Comparison of ENCODE assay signal across 8 mouse cellular contexts in genomic region chr7:98141206-98141605, GRCm38 (mm10). TPM values are rescaled to one million over a fixed set of nuclear protein-coding genes. Genes with fewer than 3 reads are reported as not detected.
DNase-seq lines count a peak whose midpoint lies in the region; ATAC-seq and TF ChIP-seq lines count a peak whose summit lies in the region.
"Had no signal": no experiment of that assay in that cellular context is flagged by ENCODE, and none has a peak within 500 bp of the region (broad histone marks: within the 10 kb centered on the region; RNA-seq: fewer than 3 reads in every experiment).

No protein-coding gene starts in this region.

- TF ChIP-seq CTCF in midbrain, postnatal 0 days (IDR thresholded peaks at IDR 0.05), result peak; percentile 51

- H3K9me3 ChIP-seq in kidney, embryonic 14.5 days (ENCODE audit: control insufficient read depth, low read length), result no peaks in the 10 kb centered on the region
- H3K9me3 ChIP-seq in kidney, embryonic 15.5 days (replicated peaks), result no peaks in the 10 kb centered on the region
- no peaks in the 10 kb centered on the region for H3K9me3 ChIP-seq in midbrain, postnatal 0 days (ENCODE audit: low read length)
- H3K9me3 ChIP-seq: limb, embryonic 13.5 days had no signal

- H3K36me3 ChIP-seq in kidney, embryonic 14.5 days (ENCODE audit: control insufficient read depth, insufficient read depth, low read length), result no peaks in the 10 kb centered on the region
- no peaks in the 10 kb centered on the region for H3K36me3 ChIP-seq in kidney, embryonic 15.5 days
- peaks cover 6% of the 10 kb centered on the region; the same call in 1 of the 2 replicates for H3K36me3 ChIP-seq in midbrain, postnatal 0 days (ENCODE audit: insufficient read depth, low read length)
- H3K36me3 ChIP-seq: limb, embryonic 13.5 days had no signal

- WGBS in kidney, embryonic 14.5 days, result 61% methylated on average over 3 of the region's 3 CpGs
- 63% methylated on average over 3 of the region's 3 CpGs for WGBS in kidney, embryonic 15.5 days
- 55% methylated on average over 3 of the region's 3 CpGs for WGBS in midbrain, postnatal 0 days

- ATAC-seq in kidney, embryonic 14.5 days (ENCODE audit: low FRiP score, low TSS enrichment), result no peak
- ATAC-seq in kidney, embryonic 15.5 days (replicated peaks; ENCODE audit: low FRiP score), result no peak
- ATAC-seq in midbrain, postnatal 0 days (ENCODE audit: low FRiP score), result no peak

- peaks cover 19% of the 10 kb centered on the region for H3K4me1 ChIP-seq in kidney, embryonic 14.5 days (ENCODE audit: control insufficient read depth, insufficient read depth, low read length)
- peaks cover 52% of the 10 kb centered on the region for H3K4me1 ChIP-seq in kidney, embryonic 15.5 days
- no peaks in the 10 kb centered on the region for H3K4me1 ChIP-seq in midbrain, postnatal 0 days (ENCODE audit: insufficient read depth, low read length)

- no peak overlapping the region for H3K27ac ChIP-seq in kidney, embryonic 14.5 days (ENCODE audit: low read depth, low read length)
- H3K27ac ChIP-seq in kidney, embryonic 15.5 days, result peak overlapping the region; percentile 86
- H3K27ac ChIP-seq in midbrain, postnatal 0 days (ENCODE audit: low read depth, low read length), result no peak overlapping the region
- H3K27ac ChIP-seq: limb, embryonic 13.5 days had no signal

- no peak overlapping the region for H3K4me2 ChIP-seq in kidney, embryonic 14.5 days (replicated peaks; ENCODE audit: low read depth, low read length)
- no peak overlapping the region for H3K4me2 ChIP-seq in kidney, embryonic 15.5 days
- no peak overlapping the region for H3K4me2 ChIP-seq in midbrain, postnatal 0 days (ENCODE audit: low read depth, low read length, poor library complexity, severe bottlenecking)
- H3K4me2 ChIP-seq: limb, embryonic 13.5 days had no signal

- no peak overlapping the region for H3K4me3 ChIP-seq in kidney, embryonic 14.5 days (ENCODE audit: low read length)
- H3K4me3 ChIP-seq in kidney, embryonic 15.5 days (replicated peaks), result no peak overlapping the region
- H3K4me3 ChIP-seq in midbrain, postnatal 0 days (ENCODE audit: low read depth, low read length), result no peak overlapping the region
- H3K4me3 ChIP-seq: limb, embryonic 13.5 days had no signal

- no peak overlapping the region for H3K9ac ChIP-seq in kidney, embryonic 14.5 days (ENCODE audit: low read depth, low read length)
- H3K9ac ChIP-seq in kidney, embryonic 15.5 days, result no peak overlapping the region
- no peak overlapping the region for H3K9ac ChIP-seq in midbrain, postnatal 0 days (replicated peaks; ENCODE audit: low read length, poor library complexity, severe bottlenecking)
- H3K9ac ChIP-seq: limb, embryonic 13.5 days had no signal

- DNase-seq in kidney, adult 11 months, result peak; percentile 82
- DNase-seq in adipocyte (ENCODE audit: low spot score), result peak; percentile 45
- DNase-seq in midbrain, postnatal 0 days (ENCODE audit: low spot score), result no peak
- DNase-seq in spleen, adult 12 weeks (ENCODE audit: low spot score), result no peak
- no peak for DNase-seq in ovary, postnatal 14 days (ENCODE audit: low spot score)

- no peaks in the 10 kb centered on the region for H3K27me3 ChIP-seq in kidney, embryonic 14.5 days (ENCODE audit: control insufficient read depth, insufficient read depth, low read length)
- no peaks in the 10 kb centered on the region for H3K27me3 ChIP-seq in kidney, embryonic 15.5 days
- H3K27me3 ChIP-seq in midbrain, postnatal 0 days (ENCODE audit: insufficient read depth, low read length), result no peaks in the 10 kb centered on the region
- H3K27me3 ChIP-seq: limb, embryonic 13.5 days had no signal

RNA-seq across cellular contexts. Expression of gene Omp, which starts 4.1 kb away (rescaled TPM):
- 0.20 and 0.51 TPM in 2 replicates for polyA plus RNA-seq in kidney, embryonic 14.5 days (2014; fragmentation: Nextera tagmentation; extraction: Ambion mirVana)
- 0.39 and 0.60 TPM in 2 replicates for polyA plus RNA-seq in kidney, embryonic 15.5 days (2015; fragmentation: Nextera tagmentation; extraction: Ambion mirVana)
- total RNA-seq in midbrain, postnatal 0 days (2014; rRNA removed), result 0.55 and 0.57 TPM in 2 replicates
- 0.22 and 0.46 TPM in 2 replicates for polyA plus RNA-seq in midbrain, postnatal 0 days (2015; fragmentation: Nextera tagmentation; extraction: Ambion mirVana)

RNA-seq across cellular contexts. Expression of gene Myo7a, which starts 21.9 kb away (rescaled TPM):
- polyA plus RNA-seq in kidney, embryonic 14.5 days (2014; fragmentation: Nextera tagmentation; extraction: Ambion mirVana), result 7.9 and 15.4 TPM in 2 replicates
- polyA plus RNA-seq in kidney, embryonic 15.5 days (2015; fragmentation: Nextera tagmentation; extraction: Ambion mirVana), result 14.4 and 15.4 TPM in 2 replicates
- total RNA-seq in midbrain, postnatal 0 days (2014; rRNA removed), result 66.0 and 74.3 TPM in 2 replicates
- polyA plus RNA-seq in midbrain, postnatal 0 days (2015; fragmentation: Nextera tagmentation; extraction: Ambion mirVana), result 11.1 and 14.6 TPM in 2 replicates

RNA-seq across cellular contexts. Expression of gene Capn5, which starts 36.9 kb away (rescaled TPM):
- polyA plus RNA-seq in kidney, embryonic 14.5 days (2014; fragmentation: Nextera tagmentation; extraction: Ambion mirVana), result 4.8 and 10.4 TPM in 2 replicates
- polyA plus RNA-seq in kidney, embryonic 15.5 days (2015; fragmentation: Nextera tagmentation; extraction: Ambion mirVana), result 12.7 and 14.1 TPM in 2 replicates
- total RNA-seq in midbrain, postnatal 0 days (2014; rRNA removed), result 40.0 and 51.9 TPM in 2 replicates
- 20.7 and 20.9 TPM in 2 replicates for polyA plus RNA-seq in midbrain, postnatal 0 days (2015; fragmentation: Nextera tagmentation; extraction: Ambion mirVana)

RNA-seq across cellular contexts. Expression of gene B3gnt6, which starts 58.1 kb away (rescaled TPM):
- polyA plus RNA-seq in kidney, embryonic 14.5 days (2014; fragmentation: Nextera tagmentation; extraction: Ambion mirVana), result 0.15 TPM in 1 of 2 replicates, not detected in the other
- polyA plus RNA-seq in kidney, embryonic 15.5 days (2015; fragmentation: Nextera tagmentation; extraction: Ambion mirVana), result 0.06 TPM in 1 of 2 replicates, not detected in the other
- total RNA-seq in midbrain, postnatal 0 days (2014; rRNA removed), result 1.5 and 2.0 TPM in 2 replicates
- polyA plus RNA-seq in midbrain, postnatal 0 days (2015; fragmentation: Nextera tagmentation; extraction: Ambion mirVana), result 1.3 TPM in 2 replicates
- polyA plus RNA-seq: limb, embryonic 13.5 days had no signal

Comparison
In these comparisons a context has a peak if more than half of its experiments do, and no peak if none do; other contexts are left out.
1. DNase-seq: peak in kidney, adult 11 months (single experiment) and adipocyte (single experiment); none in midbrain, postnatal 0 days (single experiment), spleen, adult 12 weeks (single experiment) and ovary, postnatal 14 days (single experiment).